Mouse (Mus musculus): Measurements from ENCODE around the gene Abcd3.

DNA sequence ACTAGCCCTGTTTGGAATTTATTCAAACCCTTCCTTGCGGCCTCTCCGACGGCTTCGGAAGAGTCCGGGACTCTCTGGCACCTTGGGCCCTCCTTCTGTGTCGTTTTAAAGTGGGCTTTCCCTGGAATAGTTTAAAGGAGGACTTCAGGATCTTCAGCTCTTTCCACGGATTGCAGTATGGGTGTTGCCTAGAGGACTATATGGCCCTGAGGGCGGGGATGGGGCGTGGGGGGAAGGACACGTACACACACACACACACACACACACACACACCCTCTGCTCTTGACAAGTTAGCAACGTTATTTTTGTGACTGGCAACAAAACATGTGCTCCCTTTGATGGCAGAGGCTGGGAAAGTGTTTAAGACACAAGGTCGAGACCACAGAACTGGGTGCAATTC is 90.5 kb downstream of the Abcd3 start:
- TF ChIP-seq CTCF (IDR thresholded peaks at IDR 0.05) (no peak), EP300 (IDR thresholded peaks at IDR 0.05) (no peak)

Data from lung, postnatal 0 days (tissue).